Mouse (Mus musculus): ENCODE measurements around the gene Urah. TPM values are rescaled to one million over a fixed set of nuclear protein-coding genes. Genes with fewer than 3 reads are reported as not detected.

The Urah gene
- polyA plus RNA-seq, 1 experiment from 2014 or later, result 0.23 TPM

- Histone ChIP-seq H3K4me2 (no peak overlapping the region), H3K27ac (replicated peaks) (no peak overlapping the region), H3K4me3 (replicated peaks) (no peak overlapping the region), H3K4me1 (no peaks in the 10 kb centered on the region), H3K36me3 (no peaks in the 10 kb centered on the region), H3K9me3 (replicated peaks) (no peaks in the 10 kb centered on the region), H3K9ac (replicated peaks) (no peak overlapping the region), H3K27me3 (replicated peaks) (peaks cover 38% of the 10 kb centered on the region)
- ATAC-seq (ENCODE audit: low FRiP score), result no peak
- WGBS, result 78% methylated on average over 7 of the region's 7 CpGs
Measured at GRCm38 (mm10) chr7:140843806-140844205, 9.0 kb downstream of the Urah start.

DNA sequence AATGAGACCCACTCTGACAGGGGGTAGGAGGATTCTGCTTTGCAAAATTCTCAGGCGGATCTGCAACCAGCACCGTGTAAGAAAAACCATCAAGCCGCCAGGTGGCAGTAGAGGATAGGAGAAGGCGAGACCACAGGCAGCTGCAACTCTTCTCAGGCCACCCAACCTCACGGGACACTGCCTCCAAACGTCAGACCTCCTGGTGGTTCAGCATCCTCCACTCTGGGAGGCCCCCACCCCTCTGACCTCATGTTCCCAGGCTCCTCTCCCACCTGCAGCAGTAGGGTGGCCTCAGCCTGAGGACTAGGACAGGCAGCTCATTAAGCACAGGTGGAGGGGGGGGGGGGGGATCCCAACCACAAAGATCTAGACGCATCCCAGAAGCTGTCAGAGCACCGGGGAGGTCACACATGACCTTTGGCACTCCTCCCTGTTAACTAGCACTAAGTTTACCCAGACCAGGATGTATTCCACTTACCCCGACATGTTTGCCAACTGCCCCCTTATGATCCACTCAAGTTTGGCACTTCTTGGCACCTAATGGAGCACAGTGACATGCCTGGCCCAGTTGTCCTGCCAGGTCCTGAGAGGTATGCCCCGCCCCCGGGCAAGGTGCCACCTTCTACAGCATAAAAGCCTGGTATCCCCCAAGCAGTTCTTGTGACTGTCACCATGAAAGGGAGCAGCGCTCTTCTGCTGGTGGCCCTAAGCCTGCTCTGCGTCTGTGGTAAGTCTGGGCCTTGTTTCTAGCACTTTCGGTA is 10.3 kb downstream of the Urah start, which contains the start of gene Scgb1c1:
Gene Scgb1c1, plus strand, starts transcription at position 643 of the 761 bp plus-strand sequence.
- Histone ChIP-seq H3K4me1 (no peaks in the 10 kb centered on the region), H3K36me3 (no peaks in the 10 kb centered on the region), H3K9ac (replicated peaks) (no peak within 1 kb of the TSS), H3K4me3 (replicated peaks) (no peak within 1 kb of the TSS), H3K4me2 (no peak within 1 kb of the TSS), H3K9me3 (replicated peaks) (no peaks in the 10 kb centered on the region), H3K27me3 (replicated peaks) (peaks cover 37% of the 10 kb centered on the region), H3K27ac (replicated peaks) (no peak within 1 kb of the TSS)
- ATAC-seq (ENCODE audit: low FRiP score), result peak; percentile 76
- WGBS, result 33% methylated on average over 14 of the region's 14 CpGs

DNA sequence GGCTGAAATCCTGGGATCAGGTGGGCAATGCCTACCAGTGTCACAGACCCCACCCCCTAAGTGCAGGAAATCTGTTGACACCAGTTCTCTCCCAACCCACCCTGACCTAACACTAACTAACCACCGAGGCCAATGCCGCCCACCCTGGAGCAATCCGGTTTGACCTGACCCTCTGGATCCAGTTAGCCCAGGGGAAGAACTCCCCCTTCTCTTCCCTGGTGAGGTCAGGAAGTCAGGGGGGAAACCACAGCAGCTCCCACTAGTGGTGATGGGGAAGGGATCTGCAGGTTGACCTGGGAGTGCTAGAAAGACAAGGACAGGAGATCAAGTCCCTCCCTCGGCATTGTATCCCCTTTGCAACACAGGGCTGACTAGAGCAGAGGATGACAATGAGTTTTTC is 10.9 kb downstream of the Urah start:
- ATAC-seq (ENCODE audit: low FRiP score), result no peak
- Histone ChIP-seq H3K4me3 (replicated peaks) (no peak overlapping the region), H3K36me3 (0 out of 2 replicates have a peak, but pooled peaks cover 3% of the 10 kb centered on the region), H3K9me3 (replicated peaks) (no peaks in the 10 kb centered on the region), H3K9ac (replicated peaks) (no peak overlapping the region), H3K4me1 (no peaks in the 10 kb centered on the region), H3K27ac (replicated peaks) (no peak overlapping the region), H3K4me2 (no peak overlapping the region), H3K27me3 (replicated peaks) (peaks cover 32% of the 10 kb centered on the region)
- 72% methylated on average over 4 of the region's 4 CpGs for WGBS

GRCm38 (mm10) chr7:140846676-140847075 is 11.9 kb downstream of the Urah start:
- H3K36me3 ChIP-seq, result peaks cover 7% of the 10 kb centered on the region
- peaks cover 22% of the 10 kb centered on the region for H3K27me3 ChIP-seq (replicated peaks)
- no peak overlapping the region for H3K9ac ChIP-seq (replicated peaks)
- H3K27ac ChIP-seq (replicated peaks), result no peak overlapping the region
- no peak for ATAC-seq (ENCODE audit: low FRiP score)
- no peak overlapping the region for H3K4me2 ChIP-seq
- WGBS, result 86% methylated on average over 10 of the region's 10 CpGs
- H3K4me1 ChIP-seq, result no peaks in the 10 kb centered on the region
- no peak overlapping the region for H3K4me3 ChIP-seq (replicated peaks)
- no peaks in the 10 kb centered on the region for H3K9me3 ChIP-seq (replicated peaks)

GRCm38 (mm10) chr7:140847755-140848580 is 13.2 kb downstream of the Urah start, which contains the start of gene Odf3:
TSS of gene Odf3 (plus strand) at chr7:140847805.
- peaks cover 11% of the 10 kb centered on the region for H3K27me3 ChIP-seq (replicated peaks)
- H3K27ac ChIP-seq (replicated peaks), result no peak within 1 kb of the TSS
- H3K9me3 ChIP-seq (replicated peaks), result no peaks in the 10 kb centered on the region
- H3K4me2 ChIP-seq, result no peak within 1 kb of the TSS
- no peak within 1 kb of the TSS for H3K4me3 ChIP-seq (replicated peaks)
- no peak for ATAC-seq (ENCODE audit: low FRiP score)
- H3K4me1 ChIP-seq, result no peaks in the 10 kb centered on the region
- H3K9ac ChIP-seq (replicated peaks), result no peak within 1 kb of the TSS
- WGBS, result 66% methylated on average over 11 of the region's 11 CpGs
- peaks cover 20% of the 10 kb centered on the region for H3K36me3 ChIP-seq

- Histone ChIP-seq H3K9me3 (replicated peaks) (no peaks in the 10 kb centered on the region), H3K27ac (replicated peaks) (no peak overlapping the region), H3K4me2 (no peak overlapping the region), H3K9ac (replicated peaks) (no peak overlapping the region), H3K4me3 (replicated peaks) (no peak overlapping the region), H3K4me1 (no peaks in the 10 kb centered on the region), H3K36me3 (peaks cover 26% of the 10 kb centered on the region), H3K27me3 (replicated peaks) (peaks cover 7% of the 10 kb centered on the region; the same call in 1 of the 2 replicates)
- ATAC-seq (ENCODE audit: low FRiP score), result no peak
- WGBS, result 92% methylated on average over 10 of the region's 10 CpGs
Measured at GRCm38 (mm10) chr7:140848591-140848990, 13.8 kb downstream of the Urah start.

DNA sequence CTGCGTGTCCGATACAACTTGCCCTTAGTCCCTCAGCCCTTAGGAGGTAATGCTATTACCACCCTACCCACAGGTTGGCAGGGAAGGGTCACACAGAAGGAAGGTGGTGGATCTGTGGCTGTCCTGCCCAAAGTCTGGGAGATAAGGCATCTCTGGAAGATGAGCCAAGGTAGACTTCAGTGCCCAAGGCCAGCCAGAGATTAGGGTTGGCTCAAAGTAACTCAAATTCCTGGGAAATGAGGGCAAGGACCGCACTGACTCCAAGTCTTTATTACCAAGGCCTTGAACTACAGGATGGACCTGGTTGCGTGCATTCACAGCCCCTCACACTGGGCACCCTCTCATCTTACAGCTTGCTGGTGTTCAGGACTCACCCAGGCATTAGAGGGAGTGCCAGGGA is 17.1 kb downstream of the Urah start:
- no peak overlapping the region for H3K27ac ChIP-seq (replicated peaks)
- H3K9me3 ChIP-seq (replicated peaks), result no peaks in the 10 kb centered on the region
- H3K36me3 ChIP-seq, result peaks cover 36% of the 10 kb centered on the region
- no peak overlapping the region for H3K4me2 ChIP-seq
- 97% methylated on average over 4 of the region's 4 CpGs for WGBS
- ATAC-seq (ENCODE audit: low FRiP score), result no peak
- H3K4me3 ChIP-seq (replicated peaks), result no peak overlapping the region
- no peak overlapping the region for H3K9ac ChIP-seq (replicated peaks)
- H3K27me3 ChIP-seq (replicated peaks), result no peaks in the 10 kb centered on the region
- peaks cover 12% of the 10 kb centered on the region for H3K4me1 ChIP-seq

DNA sequence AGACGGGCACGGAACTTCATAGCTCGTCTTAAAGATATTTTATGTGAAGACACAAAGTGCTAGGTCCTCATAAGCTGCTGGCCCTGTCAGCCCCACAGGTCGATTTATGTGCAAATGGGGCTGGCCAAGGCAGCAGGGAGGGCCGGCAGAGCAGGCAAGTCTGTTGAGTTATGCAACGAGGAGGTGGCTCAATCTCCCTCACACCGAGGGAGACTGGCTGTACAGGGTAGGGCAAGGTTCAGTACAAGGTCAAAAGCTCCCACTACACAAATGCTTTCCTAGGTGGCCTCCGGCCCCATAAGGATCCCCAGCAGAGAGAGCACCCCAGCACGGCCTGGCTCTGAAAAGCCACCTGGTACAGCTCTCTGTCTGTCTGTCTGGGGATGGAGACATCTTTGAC is 18.6 kb downstream of the Urah start:
- Histone ChIP-seq H3K36me3 (peaks cover 36% of the 10 kb centered on the region), H3K9ac (replicated peaks) (no peak overlapping the region), H3K27me3 (replicated peaks) (no peaks in the 10 kb centered on the region), H3K4me3 (replicated peaks) (no peak overlapping the region), H3K9me3 (replicated peaks) (no peaks in the 10 kb centered on the region), H3K27ac (replicated peaks) (no peak overlapping the region), H3K4me1 (peaks cover 20% of the 10 kb centered on the region), H3K4me2 (no peak overlapping the region)
- ATAC-seq (ENCODE audit: low FRiP score), result no peak
- 82% methylated on average over 9 of the region's 9 CpGs for WGBS

- no peak for ATAC-seq (ENCODE audit: low FRiP score)
- 94% methylated on average over 18 of the region's 18 CpGs for WGBS
- Histone ChIP-seq H3K4me1 (peaks cover 31% of the 10 kb centered on the region), H3K4me2 (0 out of 2 replicates have a peak overlapping the region, but pooled peaks have one; percentile 95), H3K36me3 (peaks cover 45% of the 10 kb centered on the region), H3K9ac (replicated peaks) (no peak overlapping the region), H3K4me3 (replicated peaks) (no peak overlapping the region), H3K27ac (replicated peaks) (no peak overlapping the region), H3K9me3 (replicated peaks) (no peaks in the 10 kb centered on the region), H3K27me3 (replicated peaks) (no peaks in the 10 kb centered on the region)
Measured at GRCm38 (mm10) chr7:140854483-140854882, 19.7 kb downstream of the Urah start.

- H3K4me1 ChIP-seq, result peaks cover 36% of the 10 kb centered on the region
- ATAC-seq (ENCODE audit: low FRiP score), result no peak
- H3K4me2 ChIP-seq, result peak overlapping the region; percentile 95
- 79% methylated on average over 9 of the region's 9 CpGs for WGBS
- H3K9ac ChIP-seq (replicated peaks), result peak overlapping the region; percentile 94
- no peak overlapping the region for H3K27ac ChIP-seq (replicated peaks)
- no peaks in the 10 kb centered on the region for H3K9me3 ChIP-seq (replicated peaks)
- peaks cover 50% of the 10 kb centered on the region for H3K36me3 ChIP-seq
- H3K27me3 ChIP-seq (replicated peaks), result no peaks in the 10 kb centered on the region
- peak overlapping the region; percentile 95 for H3K4me3 ChIP-seq (replicated peaks)
Measured at GRCm38 (mm10) chr7:140855181-140855580, 20.4 kb downstream of the Urah start.

- peak within 1 kb of the TSS; percentile 95 for H3K4me2 ChIP-seq
- peaks cover 38% of the 10 kb centered on the region for H3K4me1 ChIP-seq
- no peaks in the 10 kb centered on the region for H3K27me3 ChIP-seq (replicated peaks)
- H3K27ac ChIP-seq (replicated peaks), result peak within 1 kb of the TSS; percentile 93
- H3K36me3 ChIP-seq, result peaks cover 55% of the 10 kb centered on the region
- 2% methylated on average over 51 of the region's 51 CpGs for WGBS
- H3K9ac ChIP-seq (replicated peaks), result peak within 1 kb of the TSS; percentile 94
- no peaks in the 10 kb centered on the region for H3K9me3 ChIP-seq (replicated peaks)
- ATAC-seq (ENCODE audit: low FRiP score), result peak; percentile 77
- peak within 1 kb of the TSS; percentile 95 for H3K4me3 ChIP-seq (replicated peaks)
Measured at GRCm38 (mm10) chr7:140855860-140856784, 21.3 kb downstream of the Urah start, which contains the start of gene Gm45785. TSS of gene Gm45785 (minus strand) at chr7:140856331.

All from neural tube, embryonic 15.5 days (tissue).